Mouse (Mus musculus) subcutaneous adipose tissue, adult 2 months (tissue): Measurements from ENCODE around the gene Gm28048. TPM values are rescaled to one million over a fixed set of nuclear protein-coding genes. Genes with fewer than 3 reads are reported as not detected.

ENCODE experiments used
- polyA plus RNA-seq: library from polyadenylated mRNA; depleted of rRNA; stranded (reverse); fragments of >200 nt; gene quantifications from 2 replicates; pipeline ENCODE4 v1.2.3, GENCODE M21; 2012; ENCODE audit warnings: low replicate concordance; rRNA removed

Gene Gm28048
- 3.2 TPM in 1 of 2 replicates, not detected in the other for polyA plus RNA-seq

GRCm38 (mm10) chr11:22981984-22982757, at the start of gene Gm28048, which contains the start of gene Commd1:
Gene Gm28048 (minus strand): TSS chr11:22982090.
Gene Commd1 (minus strand): TSS chr11:22982382.

GRCm38 (mm10) chr11:23007481-23008180, 25.7 kb upstream of the Gm28048 start, which contains the start of gene Fam161a:
Gene Fam161a (plus strand): TSS chr11:23007531.

GRCm38 (mm10) chr11:22990393-22991126, 8.7 kb upstream of the Gm28048 start, which contains the start of gene Cct4:
Gene Cct4 (plus strand): TSS chr11:22990519.

GRCm38 (mm10) chr11:22971835-22972709, 9.8 kb downstream of the Gm28048 start, which contains the start of gene Zrsr1:
Gene Zrsr1 (plus strand): TSS chr11:22972005.

GRCm38 (mm10) chr11:22860335-22861227, 121.3 kb downstream of the Gm28048 start, which contains the start of gene B3gnt2:
Gene B3gnt2 (minus strand): TSS chr11:22860961.

Other genes starting within 250 kb of the Gm28048 start
- gene B3gnt2, start 121.1 kb downstream of the Gm28048 start, polyA plus RNA-seq = 3.6 and 18.6 TPM in 2 replicates
- 5.7 and 6.1 TPM in 2 replicates for gene Zrsr1, start 10.1 kb downstream of the Gm28048 start, polyA plus RNA-seq
- 20.8 and 22.9 TPM in 2 replicates for gene Commd1, start 292 bp upstream of the Gm28048 start, polyA plus RNA-seq
- 68.9 and 252 TPM in 2 replicates for gene Cct4, start 8.4 kb upstream of the Gm28048 start, polyA plus RNA-seq
- 3.3 and 3.4 TPM in 2 replicates for gene Fam161a, start 25.4 kb upstream of the Gm28048 start, polyA plus RNA-seq